Mouse (Mus musculus) erythroblast, embryonic 14.5 days (primary cell): ENCODE measurements around the gene Agtpbp1.

Experiments
- GATA1 ChIP-seq: IDR thresholded peaks from 2 replicates; pipeline ENCODE4 v1.6.1; 2012; ENCODE audit warnings: low read length, inconsistent platforms, mixed read lengths
- TAL1 ChIP-seq: IDR thresholded peaks from 3 replicates; pipeline ENCODE4 v1.6.1; 2012; ENCODE audit warnings: low read length, inconsistent platforms, mixed read lengths

- TF ChIP-seq TAL1 (no peak), GATA1 (no peak)
Measured at GRCm38 (mm10) chr13:59618463-59618862, 33.4 kb upstream of the Agtpbp1 start.
